Mouse (Mus musculus): Measurements from ENCODE around the gene G6pc. TPM values are rescaled to one million over a fixed set of nuclear protein-coding genes. Genes with fewer than 3 reads are reported as not detected.

G6pc gene
- polyA plus RNA-seq, 1 experiment from 2014 or later, result not detected

Small RNAs within 50 kb of the gene (microRNA-seq; reads per million reads assigned to microRNA genes)
- not detected for gene Gm25593 (ENCODE audit: borderline number of aligned reads)
- not detected for gene Mir6929 (ENCODE audit: borderline number of aligned reads)

Other genes starting within 250 kb of the G6pc start
- 11.5 and 12.2 TPM in 2 replicates for gene Retreg3, start 247.7 kb upstream of the G6pc start, polyA plus RNA-seq (2014; fragmentation: Nextera tagmentation; extraction: Ambion mirVana)
- 82.3 and 85.3 TPM in 2 replicates for gene Tubg1, start 247.6 kb upstream of the G6pc start, polyA plus RNA-seq (2014; fragmentation: Nextera tagmentation; extraction: Ambion mirVana)
- 1.3 and 1.8 TPM in 2 replicates for gene Tubg2, start 211.7 kb upstream of the G6pc start, polyA plus RNA-seq (2014; fragmentation: Nextera tagmentation; extraction: Ambion mirVana)
- 0.34 and 0.40 TPM in 2 replicates for gene Cntnap1, start 197.0 kb upstream of the G6pc start, polyA plus RNA-seq (2014; fragmentation: Nextera tagmentation; extraction: Ambion mirVana)
- 3.4 and 3.8 TPM in 2 replicates for gene Plekhh3, start 196.2 kb upstream of the G6pc start, polyA plus RNA-seq (2014; fragmentation: Nextera tagmentation; extraction: Ambion mirVana)
- 0.10 TPM in 1 of 2 replicates, not detected in the other for gene Ccr10, start 192.1 kb upstream of the G6pc start, polyA plus RNA-seq (2014; fragmentation: Nextera tagmentation; extraction: Ambion mirVana)
- 11.8 and 12.4 TPM in 2 replicates for gene Ezh1, start 141.1 kb upstream of the G6pc start, polyA plus RNA-seq (2014; fragmentation: Nextera tagmentation; extraction: Ambion mirVana)
- gene Ramp2, start 121.5 kb upstream of the G6pc start, polyA plus RNA-seq (2014; fragmentation: Nextera tagmentation; extraction: Ambion mirVana), result 62.4 and 64.2 TPM in 2 replicates
- gene Vps25, start 113.9 kb upstream of the G6pc start, polyA plus RNA-seq (2014; fragmentation: Nextera tagmentation; extraction: Ambion mirVana), result 158 and 163 TPM in 2 replicates
- gene Wnk4, start 107.0 kb upstream of the G6pc start, polyA plus RNA-seq (2014; fragmentation: Nextera tagmentation; extraction: Ambion mirVana), result 18.5 and 19.7 TPM in 2 replicates
- 1.2 and 1.4 TPM in 2 replicates for gene Cntd1, start 88.5 kb upstream of the G6pc start, polyA plus RNA-seq (2014; fragmentation: Nextera tagmentation; extraction: Ambion mirVana)
- 190 and 197 TPM in 2 replicates for gene Coa3, start 88.4 kb upstream of the G6pc start, polyA plus RNA-seq (2014; fragmentation: Nextera tagmentation; extraction: Ambion mirVana)
- 134 and 148 TPM in 2 replicates for gene Becn1, start 65.3 kb upstream of the G6pc start, polyA plus RNA-seq (2014; fragmentation: Nextera tagmentation; extraction: Ambion mirVana)
- gene Psme3, start 51.3 kb upstream of the G6pc start, polyA plus RNA-seq (2014; fragmentation: Nextera tagmentation; extraction: Ambion mirVana), result 201 and 221 TPM in 2 replicates
- gene Aoc2, start 42.5 kb upstream of the G6pc start, polyA plus RNA-seq (2014; fragmentation: Nextera tagmentation; extraction: Ambion mirVana), result 2.9 and 3.2 TPM in 2 replicates
- gene Aoc3, start 37.0 kb upstream of the G6pc start, polyA plus RNA-seq (2014; fragmentation: Nextera tagmentation; extraction: Ambion mirVana), result 0.08 TPM in 1 of 2 replicates, not detected in the other
- 92.3 and 94.0 TPM in 2 replicates for gene Aarsd1, start 50.1 kb downstream of the G6pc start, polyA plus RNA-seq (2014; fragmentation: Nextera tagmentation; extraction: Ambion mirVana)
- gene Gm27029, start 57.2 kb downstream of the G6pc start, polyA plus RNA-seq (2014; fragmentation: Nextera tagmentation; extraction: Ambion mirVana), result 8.7 and 9.2 TPM in 2 replicates
- 12.6 and 13.4 TPM in 2 replicates for gene Rundc1, start 57.5 kb downstream of the G6pc start, polyA plus RNA-seq (2014; fragmentation: Nextera tagmentation; extraction: Ambion mirVana)
- 3.2 and 5.0 TPM in 2 replicates for gene Ptges3l, start 57.8 kb downstream of the G6pc start, polyA plus RNA-seq (2014; fragmentation: Nextera tagmentation; extraction: Ambion mirVana)
- gene Rpl27, start 74.7 kb downstream of the G6pc start, polyA plus RNA-seq (2014; fragmentation: Nextera tagmentation; extraction: Ambion mirVana), result 553 and 579 TPM in 2 replicates
- 31.2 and 34.6 TPM in 2 replicates for gene Ifi35, start 80.8 kb downstream of the G6pc start, polyA plus RNA-seq (2014; fragmentation: Nextera tagmentation; extraction: Ambion mirVana)
- 3.7 and 5.4 TPM in 2 replicates for gene Rnd2, start 97.4 kb downstream of the G6pc start, polyA plus RNA-seq (2014; fragmentation: Nextera tagmentation; extraction: Ambion mirVana)
- gene Vat1, start 98.7 kb downstream of the G6pc start, polyA plus RNA-seq (2014; fragmentation: Nextera tagmentation; extraction: Ambion mirVana), result 16.8 and 19.5 TPM in 2 replicates
- 19.6 and 22.1 TPM in 2 replicates for gene Brca1, start 184.4 kb downstream of the G6pc start, polyA plus RNA-seq (2014; fragmentation: Nextera tagmentation; extraction: Ambion mirVana)
- gene Nbr1, start 184.6 kb downstream of the G6pc start, polyA plus RNA-seq (2014; fragmentation: Nextera tagmentation; extraction: Ambion mirVana), result 52.7 and 55.7 TPM in 2 replicates
- gene Tmem106a, start 214.7 kb downstream of the G6pc start, polyA plus RNA-seq (2014; fragmentation: Nextera tagmentation; extraction: Ambion mirVana), result 6.2 and 6.8 TPM in 2 replicates
- not detected in 2 replicates for gene Gm11634, start 231.7 kb downstream of the G6pc start, polyA plus RNA-seq (2014; fragmentation: Nextera tagmentation; extraction: Ambion mirVana)

Data from liver, embryonic 11.5 days (tissue).